ENCODE assay signal across 9 mouse cellular contexts in genomic region chr2:134826111-134827005, GRCm38 (mm10). TPM values are rescaled to one million over a fixed set of nuclear protein-coding genes. Genes with fewer than 3 reads are reported as not detected.
DNase-seq lines count a peak whose midpoint lies in the region; ATAC-seq and TF ChIP-seq lines count a peak whose summit lies in the region.
"Had no signal": no experiment of that assay in that cellular context is flagged by ENCODE, and none has a peak within 500 bp of the region (broad histone marks: within the 10 kb centered on the region; RNA-seq: fewer than 3 reads in every experiment).

No protein-coding gene starts in this region.

- H3K27me3 ChIP-seq in lung, embryonic 14.5 days (ENCODE audit: insufficient read depth, low read length): no peaks in the 10 kb centered on the region
- no peaks in the 10 kb centered on the region for H3K27me3 ChIP-seq in intestine, embryonic 16.5 days (replicated peaks; ENCODE audit: control insufficient read depth, insufficient read depth, low read length)
- H3K27me3 ChIP-seq in stomach, embryonic 14.5 days (ENCODE audit: control insufficient read depth, insufficient read depth, low read length): no peaks in the 10 kb centered on the region

- ATAC-seq in cerebellum, adult (ENCODE audit: insufficient number of reproducible peaks, low FRiP score, low TSS enrichment): no peak
- ATAC-seq in lung, embryonic 14.5 days (ENCODE audit: insufficient read depth): peak; percentile 88
- peak; percentile 87 for ATAC-seq in intestine, embryonic 16.5 days
- ATAC-seq in stomach, embryonic 14.5 days (ENCODE audit: insufficient number of reproducible peaks, insufficient read depth, low FRiP score, low read depth): peak; percentile 93

- peaks cover 12% of the 10 kb centered on the region; the same call in 1 of the 2 replicates for H3K4me1 ChIP-seq in lung, embryonic 14.5 days (ENCODE audit: insufficient read depth)
- peaks cover 14% of the 10 kb centered on the region; the same call in 1 of the 2 replicates for H3K4me1 ChIP-seq in intestine, embryonic 16.5 days (ENCODE audit: control insufficient read depth, insufficient read depth, low read length)
- H3K4me1 ChIP-seq in stomach, embryonic 14.5 days (ENCODE audit: control insufficient read depth, insufficient read depth, low read length): peaks cover 9% of the 10 kb centered on the region; the same call in 1 of the 2 replicates

- H3K36me3 ChIP-seq in lung, embryonic 14.5 days (ENCODE audit: insufficient read depth): no peaks in the 10 kb centered on the region
- no peaks in the 10 kb centered on the region for H3K36me3 ChIP-seq in intestine, embryonic 16.5 days (ENCODE audit: control insufficient read depth, insufficient read depth, low read length)
- H3K36me3 ChIP-seq in stomach, embryonic 14.5 days (ENCODE audit: control insufficient read depth, insufficient read depth, low read length): no peaks in the 10 kb centered on the region

- no peak for TF ChIP-seq CTCF in lung, embryonic 14.5 days (IDR thresholded peaks at IDR 0.05; ENCODE audit: low read depth)
- no peak for TF ChIP-seq CTCF in gastrocnemius, adult 2 months (IDR thresholded peaks at IDR 0.05)

- WGBS in lung, embryonic 14.5 days: 28% methylated on average over 8 of the region's 8 CpGs
- WGBS in intestine, embryonic 16.5 days: 32% methylated on average over 8 of the region's 8 CpGs
- WGBS in stomach, embryonic 14.5 days: 25% methylated on average over 8 of the region's 8 CpGs

- peak overlapping the region; percentile 32 for H3K4me2 ChIP-seq in lung, embryonic 14.5 days
- H3K4me2 ChIP-seq in intestine, embryonic 16.5 days (ENCODE audit: low read depth, low read length): peak overlapping the region; percentile 19; the same call in 1 of the 2 replicates
- H3K4me2 ChIP-seq in stomach, embryonic 14.5 days (replicated peaks; ENCODE audit: low read depth, low read length): no peak overlapping the region

- H3K9me3 ChIP-seq in lung, embryonic 14.5 days (ENCODE audit: low read depth, low read length): no peaks in the 10 kb centered on the region
- H3K9me3 ChIP-seq in intestine, embryonic 16.5 days (ENCODE audit: control insufficient read depth, low read length): no peaks in the 10 kb centered on the region
- H3K9me3 ChIP-seq in stomach, embryonic 14.5 days (ENCODE audit: control insufficient read depth, low read depth, low read length): no peaks in the 10 kb centered on the region

- intact Hi-C loops in gastrocnemius, adult 2 months (cut with DNase I): no loop called here

- peak; percentile 18 to 28 for DNase-seq in cerebellum, adult 18-20 months
- DNase-seq in lung, embryonic 14.5 days: peak; percentile 51
- DNase-seq in lung, adult 18-20 months: no peak
- DNase-seq in gastrocnemius, adult 2 months: no peak
- DNase-seq in frontal cortex, postnatal 25 days (ENCODE audit: low spot score in 2 of 2): no peak
- DNase-seq: kidney, postnatal 4 days had no signal

- H3K9ac ChIP-seq in lung, embryonic 14.5 days: no peak overlapping the region
- 0 out of 2 replicates have a peak overlapping the region, but pooled peaks have one; percentile 11 for H3K9ac ChIP-seq in intestine, embryonic 16.5 days (ENCODE audit: low read depth, low read length)
- H3K9ac ChIP-seq in stomach, embryonic 14.5 days (replicated peaks; ENCODE audit: low read depth, low read length): no peak overlapping the region

- H3K27ac ChIP-seq in lung, embryonic 14.5 days (ENCODE audit: low read depth): peak overlapping the region; percentile 37; the same call in 1 of the 2 replicates
- H3K27ac ChIP-seq in intestine, embryonic 16.5 days (ENCODE audit: low read length): peak overlapping the region; percentile 48; the same call in 1 of the 2 replicates
- no peak overlapping the region for H3K27ac ChIP-seq in stomach, embryonic 14.5 days (ENCODE audit: low read length)
- no peak overlapping the region for H3K27ac ChIP-seq in gastrocnemius, adult 2 months

- no peak overlapping the region for H3K4me3 ChIP-seq in lung, embryonic 14.5 days (ENCODE audit: low read depth, low read length)
- no peak overlapping the region for H3K4me3 ChIP-seq in intestine, embryonic 16.5 days (ENCODE audit: low read length)
- H3K4me3 ChIP-seq in stomach, embryonic 14.5 days (ENCODE audit: low read depth, low read length): no peak overlapping the region
- no peak overlapping the region for H3K4me3 ChIP-seq in gastrocnemius, adult 2 months

RNA-seq across cellular contexts. Expression of gene Plcb1, which starts 40.5 kb away (rescaled TPM):
- polyA plus RNA-seq in lung, embryonic 14.5 days (2014; fragmentation: Nextera tagmentation; extraction: Ambion mirVana): 21.5 and 26.9 TPM in 2 replicates
- 6.4 and 7.8 TPM in 2 replicates for polyA plus RNA-seq in intestine, embryonic 16.5 days (2015; fragmentation: Nextera tagmentation; extraction: Ambion mirVana)
- polyA plus RNA-seq in stomach, embryonic 14.5 days (2014; fragmentation: Nextera tagmentation; extraction: Ambion mirVana): 23.7 and 25.3 TPM in 2 replicates
- total RNA-seq in gastrocnemius, adult 2 months (2021): 1 to 10 TPM; 1.1 to 1.8 TPM

Comparison
In these comparisons a context has a peak if more than half of its experiments do, and no peak if none do; other contexts are left out.
1. DNase-seq: peak in cerebellum, adult 18-20 months (2 of 2) and lung, embryonic 14.5 days (single experiment); none in lung, adult 18-20 months (0 of 2), gastrocnemius, adult 2 months (single experiment) and frontal cortex, postnatal 25 days (0 of 2).
2. H3K27ac ChIP-seq: peak in lung, embryonic 14.5 days (single experiment) and intestine, embryonic 16.5 days (single experiment); none in stomach, embryonic 14.5 days (single experiment) and gastrocnemius, adult 2 months (single experiment).